Mouse (Mus musculus) activated CD4-positive, CD25-positive, alpha-beta regulatory T cell (primary cell): ENCODE data around the gene Gm3633. TPM values are rescaled to one million over a fixed set of nuclear protein-coding genes. Genes with fewer than 3 reads are reported as not detected.

Experiments used
- polyA plus RNA-seq, 2 experiments: library from polyadenylated mRNA; unstranded; fragments of 100-300 nt; shearing (Covaris generic); gene quantifications; one replicate each; pipeline ENCODE4 v1.2.1; 2017

The Gm3633 gene
- under 1 TPM in 1 of 2 experiments, not detected in 1; 0.16 TPM for polyA plus RNA-seq

GRCm38 (mm10) chr14:42641817-42642216, at the start of gene Gm3633:
Gene Gm3633 (minus strand): TSS chr14:42641917.

DNA sequence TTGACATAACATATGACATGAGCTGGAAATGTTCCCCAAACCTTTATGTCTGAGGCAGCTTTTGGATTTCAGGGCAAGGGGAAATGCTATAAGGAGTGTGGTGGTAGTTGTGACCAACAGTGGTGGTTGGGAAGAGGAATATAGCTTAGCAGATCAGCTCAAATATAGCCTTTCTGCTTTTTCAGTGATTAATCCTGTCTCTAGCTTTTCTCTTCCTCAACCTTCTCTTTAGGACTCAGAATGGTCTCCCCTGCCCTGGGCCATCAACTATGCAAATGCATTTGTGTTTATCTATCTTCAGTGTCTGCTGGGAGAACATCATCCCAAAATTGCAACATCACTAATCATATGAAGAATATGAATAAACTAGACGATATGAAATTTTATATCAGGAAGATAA, 13.9 kb upstream of the Gm3633 start, which contains the start of gene Gm10378:
Gene Gm10378 (plus strand): TSS at position 301 of the 400 bp plus-strand sequence.

GRCm38 (mm10) chr14:42599782-42600181, 41.9 kb downstream of the Gm3633 start, which contains the start of gene Gm17124:
Gene Gm17124 (minus strand): TSS chr14:42599882.

Other genes with a start within 250 kb of the Gm3633 start
- not detected for gene Gm8005, start 202.2 kb downstream of the Gm3633 start, polyA plus RNA-seq
- under 1 TPM in 1 of 2 experiments, not detected in 1; 0.11 TPM for gene Gm8011, start 178.0 kb downstream of the Gm3633 start, polyA plus RNA-seq
- not detected for gene Gm8020, start 139.6 kb downstream of the Gm3633 start, polyA plus RNA-seq
- not detected for gene Gm8024, start 117.6 kb downstream of the Gm3633 start, polyA plus RNA-seq
- not detected for gene Gm17124, start 42.0 kb downstream of the Gm3633 start, polyA plus RNA-seq
- gene Gm10378, start 14.0 kb upstream of the Gm3633 start, polyA plus RNA-seq: not detected
- gene Gm3015, start 126.9 kb upstream of the Gm3633 start, polyA plus RNA-seq: not detected
- not detected for gene Gm10377, start 156.1 kb upstream of the Gm3633 start, polyA plus RNA-seq
- gene Gm21977, start 211.6 kb upstream of the Gm3633 start, polyA plus RNA-seq: not detected